Mouse (Mus musculus) layer of hippocampus, adult 2 months (tissue): ENCODE measurements around the gene Tia1. TPM values are rescaled to one million over a fixed set of nuclear protein-coding genes. Genes with fewer than 3 reads are reported as not detected.
"Not testable (repeated sequence)": the region's sequence is repeated elsewhere in the genome, so short reads cannot be mapped to it uniquely, and the experiment has no call there.

ENCODE experiments used
- DNase-seq, 2 experiments: peaks; one replicate each; pipeline ENCODE4 v3.0.0; 2022; ENCODE audit warnings: low spot score in 2 of 2
- H3K27ac ChIP-seq: fragments of 200-600 bp; 2 replicates; pipeline ENCODE4 v1.8.1; 2022
- H3K4me3 ChIP-seq: fragments of 200-600 bp; 2 replicates; pipeline ENCODE4 v1.8.1; 2022; ENCODE audit warnings: mild to moderate bottlenecking
- CTCF ChIP-seq: fragments of 200-600 bp; conservative IDR thresholded peaks from 2 replicates; pipeline ENCODE4 v1.8.1; 2022; ENCODE audit warnings: antibody characterized with exemption, mild to moderate bottlenecking, moderate library complexity
- total RNA-seq, 2 experiments: library from RNA; stranded (reverse); gene quantifications; 2 replicates each; pipeline ENCODE4 v1.2.3; 2021

The Tia1 gene
- total RNA-seq, 2 experiments from 2014 or later: 151 to 156 TPM

DNA sequence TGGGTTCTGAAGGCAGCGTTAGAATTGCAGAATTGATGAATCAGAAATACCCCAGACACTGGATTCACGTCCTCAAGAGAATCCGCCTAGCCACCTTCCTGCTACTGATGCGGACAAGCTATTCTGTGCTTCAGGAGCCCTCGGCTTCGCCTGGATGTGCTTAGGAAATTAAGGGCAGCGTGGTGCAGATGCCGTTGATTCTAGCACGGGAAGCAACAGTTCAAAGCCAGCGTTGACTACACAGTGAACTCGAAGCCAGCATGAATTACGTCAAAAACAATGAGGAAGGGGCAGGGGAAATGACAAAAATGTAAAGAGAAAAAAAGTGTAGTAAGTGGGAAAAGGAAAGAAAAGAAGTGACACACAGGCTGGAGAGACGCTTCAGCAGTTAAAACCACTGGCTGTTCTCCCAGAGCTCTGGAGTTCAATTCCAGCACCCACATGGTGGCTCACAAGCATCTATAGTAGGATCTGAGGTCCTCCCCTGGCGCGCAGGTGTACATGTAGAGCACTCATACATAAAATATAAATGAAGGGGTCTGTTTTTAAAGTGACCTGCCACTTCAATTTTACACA is 33.2 kb upstream of the Tia1 start, which contains the start of gene Snrpg:
Gene Snrpg, plus strand, starts transcription at position 541 of the 576 bp plus-strand sequence.
- no peak for DNase-seq
- H3K4me3 ChIP-seq: peak within 1 kb of the TSS; percentile 89
- TF ChIP-seq CTCF: no peak
- H3K27ac ChIP-seq: peak within 1 kb of the TSS; percentile 94

DNA sequence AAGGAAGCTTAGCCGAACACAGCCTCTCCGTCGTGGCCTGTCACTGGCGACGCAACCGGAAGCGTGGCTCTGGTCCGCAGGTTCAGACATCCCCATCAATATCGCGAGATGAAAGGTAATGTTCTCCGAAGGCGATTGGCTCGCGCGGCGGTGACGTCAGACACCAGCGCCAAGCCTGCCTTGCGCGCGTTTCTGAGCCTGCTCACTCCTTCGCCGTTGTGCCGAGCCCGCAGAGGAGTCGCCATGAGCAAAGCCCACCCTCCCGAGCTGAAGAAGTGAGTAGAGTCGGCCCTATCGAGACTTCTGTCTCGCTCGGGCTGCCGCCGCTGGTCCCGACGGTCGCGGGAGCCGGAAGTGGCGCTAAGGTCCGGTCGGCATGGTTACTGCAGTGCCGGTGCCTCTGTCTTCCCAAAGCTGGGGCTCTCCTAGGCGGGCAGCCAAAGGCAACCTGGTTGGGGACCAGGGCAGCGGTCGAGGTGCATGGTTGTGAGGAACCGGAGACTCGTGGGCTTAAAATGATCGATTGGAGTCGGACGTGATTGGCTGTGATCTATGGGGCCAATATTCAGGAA is 32.6 kb upstream of the Tia1 start:
- peak overlapping the region; percentile 89 for H3K4me3 ChIP-seq
- H3K27ac ChIP-seq: peak overlapping the region; percentile 94
- DNase-seq: peak; percentile 96
- no peak for TF ChIP-seq CTCF

DNA sequence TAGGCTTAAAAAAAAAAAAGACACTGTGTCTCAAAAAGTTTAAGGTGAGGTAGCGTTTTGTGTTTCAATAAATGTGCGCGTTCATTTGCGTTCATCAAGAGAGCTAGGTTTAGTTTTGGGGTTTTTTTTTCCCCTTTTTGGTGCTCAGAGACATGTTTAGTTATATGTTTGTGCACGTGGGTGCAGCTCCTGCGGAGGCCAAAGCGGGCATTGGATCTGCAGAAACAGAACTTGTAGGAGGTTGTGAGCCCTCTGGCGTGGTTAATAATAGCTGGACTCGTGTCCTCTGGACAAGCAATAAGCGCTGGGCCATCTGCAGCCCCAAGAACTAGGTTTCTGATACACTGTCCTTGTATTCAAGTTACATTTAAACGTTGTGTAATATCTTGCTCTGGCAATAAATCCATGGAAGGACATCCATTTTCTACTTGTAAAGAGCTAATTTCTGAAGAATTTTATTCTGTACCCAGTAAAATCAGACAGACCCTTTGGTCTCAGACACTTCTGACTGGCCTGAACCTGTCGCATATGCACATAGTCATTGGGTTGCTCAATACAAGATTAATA is 32.0 kb upstream of the Tia1 start:
- no peak for DNase-seq
- Histone ChIP-seq H3K27ac (peak overlapping the region; percentile 94), H3K4me3 (peak overlapping the region; percentile 89)
- TF ChIP-seq CTCF: no peak

DNA sequence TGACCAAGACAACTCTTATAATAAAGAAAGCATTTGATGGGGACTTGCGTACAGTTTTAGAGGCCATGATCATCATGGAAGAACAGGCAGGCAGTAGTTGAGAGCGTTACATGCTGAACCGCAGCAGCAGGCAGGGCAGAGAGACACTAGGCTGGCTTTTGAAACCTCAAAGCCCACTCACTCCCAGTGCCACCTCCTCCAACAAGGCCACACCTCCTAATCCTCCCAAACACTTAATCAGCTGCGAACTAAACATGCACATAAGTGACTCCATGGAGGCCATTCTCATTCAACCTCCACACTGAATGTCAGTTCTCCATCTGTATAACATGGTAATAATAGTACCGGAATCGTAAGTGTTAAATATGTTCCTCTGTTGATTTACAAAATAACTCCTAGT is 30.5 kb upstream of the Tia1 start:
- TF ChIP-seq CTCF: no peak
- Histone ChIP-seq H3K4me3 (no peak overlapping the region), H3K27ac (no peak overlapping the region)
- DNase-seq: no peak

DNA sequence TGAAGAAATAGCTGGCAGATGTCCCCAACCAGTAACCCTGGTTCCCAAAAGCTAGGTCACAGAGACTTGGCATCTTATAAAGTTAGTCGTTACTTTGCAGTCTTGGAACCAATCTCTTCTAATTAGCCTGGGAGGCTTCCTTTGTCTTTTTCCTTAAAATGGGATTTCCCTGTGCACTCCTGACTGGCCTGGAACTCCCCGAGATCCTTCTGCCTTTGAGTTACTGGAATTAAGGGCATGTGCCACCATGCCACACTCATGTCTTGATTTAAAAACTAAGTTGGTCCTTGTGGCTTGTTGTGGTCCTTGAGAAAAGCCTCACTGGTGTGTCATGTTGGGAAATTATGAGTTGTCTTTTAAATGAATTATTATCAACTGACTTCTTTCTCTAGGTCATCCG is 25.7 kb upstream of the Tia1 start:
- Histone ChIP-seq H3K4me3 (no peak overlapping the region), H3K27ac (no peak overlapping the region)
- no peak for DNase-seq
- TF ChIP-seq CTCF: no peak

DNA sequence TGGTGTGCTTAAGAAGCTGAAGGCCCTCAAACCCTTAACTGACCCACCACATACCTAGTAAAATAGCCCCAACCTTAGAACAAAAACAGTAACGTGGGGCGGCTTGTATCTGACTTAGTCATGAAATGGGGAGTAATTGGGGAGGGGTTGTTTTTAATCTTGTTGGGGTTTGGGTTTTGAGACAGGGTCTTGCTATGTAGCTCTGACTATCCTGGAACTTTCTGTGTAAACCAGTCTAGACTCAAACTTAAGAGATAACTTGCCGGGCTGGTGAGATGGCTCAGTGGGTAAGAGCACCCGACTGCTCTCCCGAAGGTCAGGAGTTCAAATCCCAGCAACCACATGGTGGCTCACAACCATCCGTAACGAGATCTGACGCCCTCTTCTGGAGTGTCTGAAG is 23.9 kb upstream of the Tia1 start:
- H3K27ac ChIP-seq, H3K4me3 ChIP-seq, DNase-seq: not testable (repeated sequence)

DNA sequence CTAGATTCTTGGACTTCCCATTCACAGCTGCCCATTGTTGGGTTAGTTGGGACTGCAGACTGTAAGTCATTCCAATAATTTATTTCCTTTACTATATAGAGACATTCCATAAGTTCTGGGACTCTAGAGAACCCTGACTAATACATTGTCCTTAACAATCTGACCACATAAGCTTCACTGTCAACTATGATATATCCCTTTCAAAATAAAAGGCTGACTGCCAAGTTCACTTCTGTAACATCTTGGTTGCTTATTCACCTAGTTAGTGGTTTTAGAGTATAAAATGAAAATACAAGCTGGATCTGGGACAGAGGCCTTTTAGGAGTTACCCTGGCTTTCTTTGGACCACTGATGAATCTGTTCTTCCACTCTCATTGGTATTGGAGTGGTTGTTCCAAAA is 21.5 kb upstream of the Tia1 start:
- no peak for DNase-seq
- Histone ChIP-seq H3K27ac (no peak overlapping the region), H3K4me3 (no peak overlapping the region)
- TF ChIP-seq CTCF: no peak

DNA sequence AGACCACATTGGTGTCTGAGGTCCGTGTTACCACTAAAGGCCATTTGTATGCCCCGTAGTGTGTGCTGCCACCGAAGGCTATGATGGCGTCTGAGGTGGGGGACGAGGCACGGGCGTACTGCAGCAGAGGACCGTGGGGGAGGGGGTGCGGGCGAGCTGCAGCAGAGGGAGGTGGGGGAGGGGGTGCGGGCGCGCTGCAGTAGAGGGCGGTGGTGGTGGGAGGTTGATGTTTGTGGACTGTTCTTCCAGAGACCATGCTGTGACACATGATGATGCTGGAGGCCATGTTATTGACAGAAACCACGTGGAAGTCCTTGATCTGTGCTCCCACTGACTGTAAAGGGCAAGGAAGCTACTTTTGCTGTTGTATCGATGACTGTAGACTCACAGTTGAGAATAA is 20.6 kb upstream of the Tia1 start:
- no peak for TF ChIP-seq CTCF

DNA sequence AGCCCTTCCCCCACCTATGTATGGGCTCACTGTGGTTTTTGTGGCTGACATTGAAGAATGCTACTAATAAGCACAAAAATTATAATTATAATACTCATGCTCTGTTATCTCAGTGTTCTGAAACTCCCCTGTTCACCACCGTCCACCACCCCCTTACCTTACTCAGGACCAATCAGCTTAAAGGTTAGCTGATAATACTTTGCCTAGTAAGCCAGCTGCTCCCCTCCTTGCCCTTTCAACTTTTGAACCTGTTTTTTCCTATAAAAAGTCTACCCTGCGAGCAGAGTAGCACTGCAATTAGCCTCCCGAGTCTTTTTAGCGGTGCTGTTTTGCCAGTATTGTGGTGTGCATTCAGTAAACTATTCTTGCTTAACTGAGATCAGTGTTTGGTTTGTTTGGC is 19.3 kb upstream of the Tia1 start:
- no peak overlapping the region for H3K4me3 ChIP-seq

More for the DNA sequence above, 20.6 kb upstream of the Tia1 start:
- H3K4me3 ChIP-seq: no peak overlapping the region
- no peak for DNase-seq
- H3K27ac ChIP-seq: no peak overlapping the region

DNA sequence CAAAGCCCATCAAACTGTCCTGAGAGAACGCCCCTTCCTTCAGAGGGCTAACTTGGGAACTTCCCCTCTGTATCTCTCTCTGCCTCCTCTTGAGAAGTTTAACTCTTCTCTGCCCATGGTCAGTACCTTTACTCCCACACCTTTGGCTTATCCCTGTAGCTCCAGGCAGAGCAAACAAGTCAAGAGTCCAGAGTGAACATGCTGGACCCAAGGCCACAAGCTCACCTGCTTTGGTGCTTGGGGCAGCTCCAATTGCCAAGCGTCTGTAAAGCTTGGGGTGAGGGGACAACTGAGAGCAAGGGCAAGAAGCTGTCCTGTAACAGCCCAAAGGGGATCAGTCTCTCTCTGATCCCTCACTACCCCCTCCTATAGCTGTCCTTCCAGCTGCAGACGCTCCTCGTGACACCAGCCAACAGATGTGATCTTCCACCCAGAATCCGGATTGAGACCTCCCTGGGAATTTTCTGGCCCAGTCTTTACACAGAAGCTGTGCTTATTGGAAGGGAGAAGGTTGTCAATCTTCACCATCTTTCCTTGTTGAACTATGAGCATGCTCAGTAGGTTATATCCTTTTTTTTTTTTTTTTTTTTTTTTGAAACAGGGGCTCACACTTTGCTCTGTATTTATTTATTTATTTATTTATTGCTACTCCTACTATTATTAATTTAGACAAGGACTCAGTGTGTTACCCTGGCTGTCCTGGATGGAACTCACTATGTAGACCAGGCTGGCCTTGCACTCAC is 18.5 kb upstream of the Tia1 start:
- Histone ChIP-seq H3K27ac (no peak overlapping the region), H3K4me3 (no peak overlapping the region)
- no peak for DNase-seq
- no peak for TF ChIP-seq CTCF

More for the DNA sequence above, 19.3 kb upstream of the Tia1 start:
- no peak overlapping the region for H3K27ac ChIP-seq
- no peak for DNase-seq
- TF ChIP-seq CTCF: no peak

DNA sequence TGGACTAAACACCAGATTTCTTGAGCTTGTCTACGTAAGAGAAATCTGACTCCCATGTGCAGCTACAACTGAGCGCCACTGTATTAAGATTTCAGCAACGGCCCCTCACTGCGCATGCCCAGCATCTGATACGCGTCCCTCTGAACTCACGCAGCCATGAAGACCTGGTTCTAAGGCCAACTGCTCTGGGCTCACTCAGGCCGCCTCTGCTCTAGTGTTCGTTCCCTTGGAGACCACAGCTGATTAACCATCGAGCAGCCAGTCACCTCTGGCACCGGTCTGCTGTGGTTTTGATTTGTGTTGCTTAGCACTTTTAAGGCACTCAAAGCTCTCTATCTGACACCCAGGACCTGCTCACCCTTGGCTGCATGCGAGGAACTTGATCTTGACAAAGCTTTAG is 16.7 kb upstream of the Tia1 start:
- DNase-seq: no peak
- TF ChIP-seq CTCF: no peak
- Histone ChIP-seq H3K27ac (no peak overlapping the region), H3K4me3 (no peak overlapping the region)

DNA sequence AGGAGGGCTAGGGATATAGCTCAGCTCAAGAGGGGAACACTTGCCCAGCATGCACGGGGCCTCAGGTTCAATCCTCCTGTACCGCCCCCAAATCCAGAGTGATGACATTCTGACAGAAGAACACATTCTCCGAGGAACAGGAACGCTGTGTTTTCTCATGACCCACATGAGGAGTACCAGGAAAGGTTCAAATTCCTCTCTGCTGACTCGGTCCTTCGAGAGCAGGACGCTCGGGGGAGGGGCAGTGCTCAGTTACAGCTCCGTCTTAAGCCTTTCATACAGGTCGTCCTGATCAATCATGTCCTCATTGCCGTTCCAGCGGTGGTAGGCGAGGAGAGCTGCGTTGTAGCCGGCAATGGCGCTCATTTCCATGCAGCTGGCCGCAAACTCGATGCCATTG is 15.6 kb upstream of the Tia1 start:
- Histone ChIP-seq H3K27ac (no peak overlapping the region), H3K4me3 (no peak overlapping the region)
- TF ChIP-seq CTCF: no peak
- no peak for DNase-seq

DNA sequence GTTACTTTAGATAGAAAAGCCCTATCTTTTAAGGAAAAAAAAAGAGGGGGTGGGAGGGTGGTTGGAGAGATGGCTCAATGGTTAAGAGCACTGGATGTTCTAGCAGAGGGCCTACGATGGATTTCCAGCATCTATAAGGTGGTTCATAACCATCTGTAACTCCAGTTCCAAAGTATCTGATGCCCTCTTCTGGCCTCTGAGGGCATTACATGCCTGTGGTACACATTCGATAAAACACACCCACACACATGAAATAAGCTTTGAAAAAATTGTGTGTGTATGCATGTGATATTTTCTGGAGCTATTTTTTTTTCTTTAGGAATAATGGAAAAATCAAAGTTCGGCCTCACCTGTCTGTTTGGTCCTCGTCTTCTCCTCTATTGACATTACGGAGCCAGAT is 12.7 kb upstream of the Tia1 start:
- H3K4me3 ChIP-seq: no peak overlapping the region
- peak; percentile 68 for TF ChIP-seq CTCF
- DNase-seq: no peak

DNA sequence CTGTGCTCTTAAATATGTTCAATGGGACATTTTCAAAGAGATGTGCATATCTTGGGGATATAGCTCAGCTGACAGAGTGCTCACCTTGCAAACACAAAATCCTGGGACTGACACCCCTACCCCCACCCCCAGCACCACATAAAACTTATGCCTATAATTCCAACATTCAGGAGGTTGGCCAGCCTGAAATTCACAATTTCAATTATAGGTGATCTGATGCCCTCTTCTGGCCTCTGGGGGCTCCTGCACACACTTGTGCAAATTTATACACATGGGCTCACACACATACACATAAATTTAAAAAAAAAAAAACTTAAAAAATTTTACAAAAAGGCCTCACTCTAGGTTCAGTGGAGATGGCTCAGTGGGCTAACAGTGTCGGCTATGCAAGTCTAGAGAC is 10.8 kb upstream of the Tia1 start:
- Histone ChIP-seq H3K4me3 (no peak overlapping the region), H3K27ac (no peak overlapping the region)
- peak; percentile 57 for TF ChIP-seq CTCF
- no peak for DNase-seq

More for the DNA sequence above, 12.7 kb upstream of the Tia1 start:
- H3K27ac ChIP-seq: no peak overlapping the region
